Mouse (Mus musculus): Measurements from ENCODE around the gene Cmss1.

- TF ChIP-seq POLR2A (IDR thresholded peaks at IDR 0.05; ENCODE audit: borderline replicate concordance, low read depth, low read length) (no peak), CTCF (IDR thresholded peaks at IDR 0.05; ENCODE audit: low read depth, low read length) (no peak)
Observed at GRCm38 (mm10) chr16:57292296-57292695, 314.4 kb downstream of the Cmss1 start.

All from bone marrow macrophage, adult 2 months (primary cell).